ENCODE assay signal across 7 mouse cellular contexts in genomic region chr9:109932756-109933375, GRCm38 (mm10). TPM values are rescaled to one million over a fixed set of nuclear protein-coding genes. Genes with fewer than 3 reads are reported as not detected.
DNase-seq lines count a peak whose midpoint lies in the region; ATAC-seq lines count a peak whose summit lies in the region.

No protein-coding gene starts in this region.

- intact Hi-C loops in left cerebral cortex, postnatal 14 days (cut with DNase I) = loop anchor here (5.0 kb wide), 3 partner anchors 41 to 119 kb away; no protein-coding TSS in a partner anchor

- H3K27me3 ChIP-seq in hindbrain, embryonic 16.5 days (replicated peaks; ENCODE audit: control insufficient read depth, insufficient read depth, low read length) = no peaks in the 10 kb centered on the region
- no peaks in the 10 kb centered on the region for H3K27me3 ChIP-seq in midbrain, embryonic 10.5 days (ENCODE audit: low read depth, poor library complexity, severe bottlenecking)

- peak overlapping the region; percentile 93 for H3K27ac ChIP-seq in hindbrain, embryonic 16.5 days (ENCODE audit: low read depth, low read length)
- peak overlapping the region; percentile 96 for H3K27ac ChIP-seq in midbrain, embryonic 10.5 days (replicated peaks)

- ATAC-seq in hindbrain, embryonic 16.5 days = no peak

- peak overlapping the region; percentile 69 for H3K4me3 ChIP-seq in hindbrain, embryonic 16.5 days (ENCODE audit: low read length)
- H3K4me3 ChIP-seq in midbrain, embryonic 10.5 days = peak overlapping the region; percentile 72

- under 1% methylated on average over 12 of the region's 12 CpGs for WGBS in hindbrain, embryonic 16.5 days
- 3% methylated on average over 12 of the region's 12 CpGs for WGBS in midbrain, embryonic 10.5 days

- peaks cover 16% of the 10 kb centered on the region for H3K4me1 ChIP-seq in hindbrain, embryonic 16.5 days (ENCODE audit: control insufficient read depth, insufficient read depth, low read depth, low read length)
- H3K4me1 ChIP-seq in midbrain, embryonic 10.5 days = peaks cover 19% of the 10 kb centered on the region

- peak overlapping the region; percentile 81 for H3K9ac ChIP-seq in hindbrain, embryonic 16.5 days (ENCODE audit: low read depth, low read length)

- peak; percentile 50 for DNase-seq in ZHBTc4 (ENCODE audit: low read depth, low spot score)
- DNase-seq in cerebellum, postnatal 10 days = peak; percentile 47 to 57
- DNase-seq in gastrocnemius, adult 18-20 months (ENCODE audit: low spot score) = peak; percentile 85
- peak; percentile 45 to 51 for DNase-seq in left cerebral cortex, postnatal 14 days (ENCODE audit: low spot score in 2 of 2)
- peak; percentile 39 for DNase-seq in midbrain, embryonic 10.5 days (ENCODE audit: low spot score)
- DNase-seq in spleen, adult 18-20 months = peak; percentile 5 to 14

- no peaks in the 10 kb centered on the region for H3K36me3 ChIP-seq in hindbrain, embryonic 16.5 days (ENCODE audit: control insufficient read depth, insufficient read depth, low read length)
- no peaks in the 10 kb centered on the region for H3K36me3 ChIP-seq in midbrain, embryonic 10.5 days

- peak overlapping the region; percentile 86 for H3K4me2 ChIP-seq in hindbrain, embryonic 16.5 days (ENCODE audit: low read length)

- no peaks in the 10 kb centered on the region for H3K9me3 ChIP-seq in hindbrain, embryonic 16.5 days (ENCODE audit: control insufficient read depth, low read length)
- H3K9me3 ChIP-seq in midbrain, embryonic 10.5 days (replicated peaks) = no peaks in the 10 kb centered on the region

RNA-seq across cellular contexts. Expression of gene Map4, which starts 1.6 kb away (rescaled TPM):
- total RNA-seq in gastrocnemius, adult 18-20 months (2021) = 100 to 1,000 TPM; 514 to 562 TPM
- polyA plus RNA-seq in hindbrain, embryonic 16.5 days (2015; fragmentation: Nextera tagmentation; extraction: Ambion mirVana) = 206 and 219 TPM in 2 replicates
- total RNA-seq in left cerebral cortex, postnatal 14 days (2021) = 100 to 1,000 TPM; 376 to 378 TPM
- polyA plus RNA-seq in midbrain, embryonic 10.5 days (2016; fragmentation: Nextera tagmentation; extraction: Ambion mirVana) = 69.3 and 84.1 TPM in 2 replicates

RNA-seq across cellular contexts. Expression of gene Cdc25a, which starts 57.5 kb away (rescaled TPM):
- total RNA-seq in gastrocnemius, adult 18-20 months (2021) = 1 to 10 TPM; 3.9 to 4.7 TPM
- 9.1 and 11.0 TPM in 2 replicates for polyA plus RNA-seq in hindbrain, embryonic 16.5 days (2015; fragmentation: Nextera tagmentation; extraction: Ambion mirVana)
- 1 to 10 TPM; 4.5 TPM for total RNA-seq in left cerebral cortex, postnatal 14 days (2021)
- 38.7 and 39.5 TPM in 2 replicates for polyA plus RNA-seq in midbrain, embryonic 10.5 days (2016; fragmentation: Nextera tagmentation; extraction: Ambion mirVana)

Comparison
In these comparisons a context has a peak if more than half of its experiments do, and no peak if none do; other contexts are left out.
1. DNase-seq: peak in every context shown above with its lines; median percentile 85 in gastrocnemius, adult 18-20 months; 52 in cerebellum, postnatal 10 days; 50 in ZHBTc4; 48 in left cerebral cortex, postnatal 14 days; 39 in midbrain, embryonic 10.5 days; 10 in spleen, adult 18-20 months.